ENCODE assay signal across 21 mouse cellular contexts in genomic region chr5:45514599-45514998, GRCm38 (mm10).
"Had no signal": no experiment of that assay in that cellular context is flagged by ENCODE, and none has a peak within 500 bp of the region (broad histone marks: within the 10 kb centered on the region; RNA-seq: fewer than 3 reads in every experiment).

No protein-coding gene starts in this region.

- H3K9ac ChIP-seq: intestine, embryonic 15.5 days; limb, embryonic 12.5 days; limb, embryonic 15.5 days; liver, embryonic 14.5 days; lung, embryonic 15.5 days; midbrain, embryonic 13.5 days; neural tube, embryonic 13.5 days had no signal

- H3K4me3 ChIP-seq: intestine, embryonic 15.5 days; left cerebral cortex, adult 2 months; limb, embryonic 12.5 days; limb, embryonic 15.5 days; lung, embryonic 15.5 days; megakaryocyte, embryonic 14.5 days; midbrain, embryonic 10.5 days; midbrain, embryonic 13.5 days; myocyte; neural tube, embryonic 13.5 days had no signal

- DNase-seq: layer of hippocampus, postnatal 36 days; left cerebral cortex, postnatal 4 days; lung, adult 18-20 months; lung, postnatal 10 days; lung, postnatal 36 days; retina, postnatal 1 day; right cerebral cortex, postnatal 25 days; thymus, adult 18-20 months; thymus, postnatal 36 days had no signal

- H3K27ac ChIP-seq: intestine, embryonic 15.5 days; left cerebral cortex, adult 2 months; limb, embryonic 12.5 days; limb, embryonic 15.5 days; liver, embryonic 14.5 days; lung, embryonic 15.5 days; midbrain, embryonic 10.5 days; midbrain, embryonic 13.5 days; neural tube, embryonic 13.5 days had no signal

- H3K27me3 ChIP-seq: intestine, embryonic 15.5 days; limb, embryonic 12.5 days; limb, embryonic 15.5 days; lung, embryonic 15.5 days; megakaryocyte, embryonic 14.5 days; midbrain, embryonic 13.5 days; neural tube, embryonic 13.5 days had no signal

- H3K9me3 ChIP-seq: intestine, embryonic 15.5 days; limb, embryonic 12.5 days; limb, embryonic 15.5 days; lung, embryonic 15.5 days; megakaryocyte, embryonic 14.5 days; midbrain, embryonic 10.5 days; midbrain, embryonic 13.5 days; neural tube, embryonic 13.5 days had no signal

- H3K4me1 ChIP-seq: intestine, embryonic 15.5 days; limb, embryonic 12.5 days had no signal

- ATAC-seq: intestine, embryonic 15.5 days; midbrain, embryonic 13.5 days; midbrain, embryonic 16.5 days had no signal

- H3K4me2 ChIP-seq: intestine, embryonic 15.5 days; limb, embryonic 12.5 days; limb, embryonic 15.5 days; lung, embryonic 15.5 days; midbrain, embryonic 13.5 days; neural tube, embryonic 13.5 days had no signal
